Mouse (Mus musculus) regulatory T cell (primary cell): ENCODE measurements around the gene Slc4a3.

ENCODE experiments used
- in situ Hi-C: fragments of 300-600 bp; cut with MboI, MseI; formaldehyde crosslinking; loops from one replicate; pipeline ENCODE4 v1.15.1; 2025; ENCODE audit warnings: high pct_unique_total_duplicates

Gene Slc4a3

GRCm38 (mm10) chr1:75559212-75559925 lies 13.3 kb downstream of the Slc4a3 start:
- in situ Hi-C loops, result no loop called here

- in situ Hi-C loops, result no loop called here
These were observed 14.3 kb downstream of the Slc4a3 start for GRCm38 (mm10) chr1:75560206-75560913.

GRCm38 (mm10) chr1:75561221-75561897 lies 15.3 kb downstream of the Slc4a3 start:
- in situ Hi-C loops, result no loop called here

GRCm38 (mm10) chr1:75561898-75562238 lies 15.8 kb downstream of the Slc4a3 start:
- in situ Hi-C loops, result no loop called here

GRCm38 (mm10) chr1:75564102-75564501 lies 18.0 kb downstream of the Slc4a3 start:
- in situ Hi-C loops, result no loop called here

GRCm38 (mm10) chr1:75564916-75565315 lies 18.9 kb downstream of the Slc4a3 start:
- in situ Hi-C loops, result no loop called here

- in situ Hi-C loops, result no loop called here
These were observed 19.6 kb downstream of the Slc4a3 start for GRCm38 (mm10) chr1:75565616-75566015.

- in situ Hi-C loops, result no loop called here
These were observed 24.3 kb downstream of the Slc4a3 start for GRCm38 (mm10) chr1:75570403-75570802.

GRCm38 (mm10) chr1:75572776-75573175 lies 26.7 kb downstream of the Slc4a3 start:
- in situ Hi-C loops, result no loop called here

GRCm38 (mm10) chr1:75573715-75574114 lies 27.6 kb downstream of the Slc4a3 start:
- in situ Hi-C loops, result no loop called here

GRCm38 (mm10) chr1:75574476-75575310 lies 28.6 kb downstream of the Slc4a3 start:
- in situ Hi-C loops, result no loop called here

GRCm38 (mm10) chr1:75581936-75582624 lies 36.0 kb downstream of the Slc4a3 start:
- in situ Hi-C loops, result no loop called here

GRCm38 (mm10) chr1:75582625-75582956 lies 36.5 kb downstream of the Slc4a3 start:
- in situ Hi-C loops, result no loop called here

GRCm38 (mm10) chr1:75583034-75583433 lies 37.0 kb downstream of the Slc4a3 start:
- in situ Hi-C loops, result no loop called here

GRCm38 (mm10) chr1:75586791-75587190 lies 40.7 kb downstream of the Slc4a3 start:
- in situ Hi-C loops, result no loop called here

GRCm38 (mm10) chr1:75587738-75588719 lies 42.0 kb downstream of the Slc4a3 start:
- in situ Hi-C loops, result no loop called here

- in situ Hi-C loops, result no loop called here
These were observed 42.8 kb downstream of the Slc4a3 start for GRCm38 (mm10) chr1:75588874-75589273.

- in situ Hi-C loops, result no loop called here
These were observed 43.9 kb downstream of the Slc4a3 start for GRCm38 (mm10) chr1:75589983-75590382.

GRCm38 (mm10) chr1:75593956-75594355 lies 47.9 kb downstream of the Slc4a3 start:
- in situ Hi-C loops, result no loop called here

GRCm38 (mm10) chr1:75594836-75595235 lies 48.8 kb downstream of the Slc4a3 start:
- in situ Hi-C loops, result no loop called here
